Mouse (Mus musculus) left cerebral cortex, postnatal 4 days (tissue): Measurements from ENCODE around the gene Muc1. TPM values are rescaled to one million over a fixed set of nuclear protein-coding genes. Genes with fewer than 3 reads are reported as not detected.

ENCODE experiments used
- DNase-seq: peaks from one replicate; pipeline ENCODE4 v3.0.0-alpha.2; 2022
- intact Hi-C: fragments of 180-260 bp; cut with DNase I; formaldehyde crosslinking; loops from one replicate; pipeline ENCODE4 v1.15.1; 2025
- total RNA-seq, 2 experiments: library from RNA; stranded (reverse); gene quantifications; 2 replicates each; pipeline ENCODE4 v1.2.3; 2021

The Muc1 gene
- total RNA-seq, 2 experiments from 2014 or later = 1.0 to 2.0 TPM

DNA sequence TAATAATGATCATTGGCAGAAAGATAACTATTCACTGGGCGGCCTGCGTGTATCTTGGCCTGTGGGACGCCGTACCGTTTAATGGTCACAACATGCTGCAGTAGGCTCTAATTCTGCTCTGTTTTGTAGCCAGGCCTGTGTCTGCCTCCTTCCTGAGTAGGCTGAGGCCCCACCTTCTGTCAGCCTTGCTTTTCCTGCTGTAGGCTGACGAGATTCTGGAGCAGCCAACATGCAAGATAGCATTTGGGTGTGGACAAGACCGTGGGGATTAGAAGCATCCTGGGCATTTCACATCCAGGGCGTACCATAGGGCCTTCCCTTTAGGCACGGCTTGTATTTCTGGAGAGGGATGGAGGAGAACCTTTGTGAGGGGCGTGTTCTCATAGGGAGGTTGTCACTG, 33.6 kb downstream of the Muc1 start:
- intact Hi-C loops = no loop called here
- DNase-seq = no peak

- DNase-seq = peak; percentile 72
- intact Hi-C loops = no loop called here
Measured at GRCm38 (mm10) chr3:89266439-89266893, 37.6 kb downstream of the Muc1 start.

GRCm38 (mm10) chr3:89268916-89269315, 40.1 kb downstream of the Muc1 start:
- DNase-seq = no peak
- intact Hi-C loops = no loop called here

- peak; percentile 86 for DNase-seq
- intact Hi-C loops = no loop called here
Measured at GRCm38 (mm10) chr3:89270051-89270755, 41.3 kb downstream of the Muc1 start, which contains the start of gene Slc50a1. TSS of gene Slc50a1 (minus strand) at chr3:89270570.

DNA sequence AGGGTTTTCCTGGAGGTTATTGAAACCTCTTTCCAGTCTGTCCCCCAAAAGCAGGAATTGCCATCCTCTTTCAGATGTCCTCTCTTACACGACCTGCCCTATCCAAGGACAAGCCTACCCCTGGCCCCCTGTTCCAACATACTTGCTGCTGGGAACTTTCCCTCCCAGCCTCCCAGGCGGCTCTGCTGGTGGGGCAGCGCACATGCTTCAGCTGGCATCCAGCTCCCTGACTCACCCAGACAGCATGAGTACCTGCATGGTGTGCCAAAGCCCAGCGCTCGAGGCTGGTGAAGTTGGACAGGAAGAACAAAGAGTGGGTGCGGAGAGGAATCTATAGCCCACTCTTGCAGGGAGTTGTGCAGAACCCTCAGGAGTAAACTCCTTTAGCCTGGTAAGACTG, 42.0 kb downstream of the Muc1 start:
- intact Hi-C loops = no loop called here
- peak; percentile 53 for DNase-seq

DNA sequence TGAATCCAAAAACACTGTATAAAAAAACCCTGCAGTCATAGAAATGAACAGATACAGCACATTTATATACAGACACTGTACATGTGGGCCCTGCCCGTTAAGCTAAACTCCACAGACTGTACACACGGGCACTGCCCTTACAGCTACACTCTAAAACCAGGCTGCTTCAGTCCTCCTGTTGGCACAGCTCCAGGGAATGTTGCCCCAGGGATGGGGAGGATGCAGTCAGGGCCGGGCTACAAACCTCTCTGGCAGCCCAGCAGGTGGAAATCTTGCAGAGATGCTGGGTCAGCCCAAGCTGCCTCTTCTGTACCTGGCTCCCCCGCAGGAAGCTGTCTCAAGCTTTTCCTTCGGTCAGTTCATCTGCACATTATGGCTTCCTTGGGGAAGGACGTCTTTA, 42.9 kb downstream of the Muc1 start:
- peak; percentile 47 for DNase-seq
- intact Hi-C loops = no loop called here

DNA sequence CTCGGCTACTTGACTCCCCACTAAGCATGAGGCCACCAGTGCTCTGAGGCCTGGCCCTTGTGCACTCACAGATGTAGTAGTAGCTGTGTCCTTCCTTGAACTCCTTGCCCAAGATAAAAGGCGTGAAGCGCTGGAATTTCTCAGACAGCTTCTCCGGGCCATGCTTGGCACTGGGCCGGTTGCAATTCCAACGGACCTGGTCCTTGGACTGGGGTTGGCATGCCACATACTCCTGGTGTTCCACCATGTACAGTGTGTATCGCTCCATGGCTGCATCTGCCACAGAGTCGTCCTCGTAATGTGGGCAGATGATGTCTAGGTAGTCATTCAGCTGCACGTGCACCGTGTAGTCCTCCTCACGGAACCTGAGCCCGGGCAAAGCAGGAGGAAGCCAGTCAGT, 47.2 kb downstream of the Muc1 start:
- no peak for DNase-seq
- intact Hi-C loops = no loop called here

DNA sequence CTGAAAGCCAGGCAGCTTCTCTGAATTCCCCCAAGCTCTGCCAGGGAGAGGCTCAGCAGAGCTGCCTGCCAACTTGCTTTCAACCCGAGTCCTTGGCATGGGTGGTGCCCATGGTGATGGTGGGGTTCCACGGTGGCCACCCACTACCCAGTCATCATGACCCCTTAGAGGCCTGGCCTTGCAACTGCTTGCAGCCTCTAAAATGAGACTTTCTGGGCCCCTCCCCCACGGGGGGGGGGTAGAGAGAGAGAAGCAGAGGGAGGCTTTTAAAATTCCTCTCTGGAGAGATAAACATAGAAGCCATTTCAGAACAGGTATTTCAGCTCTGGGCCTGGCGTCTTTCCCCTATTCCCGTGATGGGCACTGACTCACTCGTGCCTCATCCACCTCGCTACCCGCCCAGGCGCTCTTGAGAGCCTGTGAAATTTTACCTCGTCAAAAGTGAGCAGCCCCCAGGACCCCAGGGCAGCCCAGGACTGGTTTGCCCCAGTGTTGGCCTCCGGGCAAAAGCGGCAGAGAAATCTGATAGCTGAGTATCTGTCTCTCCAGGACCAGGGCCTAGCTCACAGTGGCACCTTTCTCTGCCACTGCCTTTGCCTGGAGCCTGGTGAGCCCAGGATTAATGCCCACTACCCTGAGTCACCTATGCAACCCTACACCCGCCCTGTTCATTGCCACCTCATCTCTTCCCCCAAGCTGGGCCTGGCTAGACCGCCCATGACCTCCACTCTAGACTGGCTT, 48.6 kb downstream of the Muc1 start:
- intact Hi-C loops = no loop called here
- DNase-seq = no peak

GRCm38 (mm10) chr3:89278107-89278506, 49.2 kb downstream of the Muc1 start:
- intact Hi-C loops = no loop called here
- no peak for DNase-seq

- intact Hi-C loops = no loop called here
- DNase-seq = no peak
Measured at GRCm38 (mm10) chr3:89278643-89279042, 49.8 kb downstream of the Muc1 start.

DNA sequence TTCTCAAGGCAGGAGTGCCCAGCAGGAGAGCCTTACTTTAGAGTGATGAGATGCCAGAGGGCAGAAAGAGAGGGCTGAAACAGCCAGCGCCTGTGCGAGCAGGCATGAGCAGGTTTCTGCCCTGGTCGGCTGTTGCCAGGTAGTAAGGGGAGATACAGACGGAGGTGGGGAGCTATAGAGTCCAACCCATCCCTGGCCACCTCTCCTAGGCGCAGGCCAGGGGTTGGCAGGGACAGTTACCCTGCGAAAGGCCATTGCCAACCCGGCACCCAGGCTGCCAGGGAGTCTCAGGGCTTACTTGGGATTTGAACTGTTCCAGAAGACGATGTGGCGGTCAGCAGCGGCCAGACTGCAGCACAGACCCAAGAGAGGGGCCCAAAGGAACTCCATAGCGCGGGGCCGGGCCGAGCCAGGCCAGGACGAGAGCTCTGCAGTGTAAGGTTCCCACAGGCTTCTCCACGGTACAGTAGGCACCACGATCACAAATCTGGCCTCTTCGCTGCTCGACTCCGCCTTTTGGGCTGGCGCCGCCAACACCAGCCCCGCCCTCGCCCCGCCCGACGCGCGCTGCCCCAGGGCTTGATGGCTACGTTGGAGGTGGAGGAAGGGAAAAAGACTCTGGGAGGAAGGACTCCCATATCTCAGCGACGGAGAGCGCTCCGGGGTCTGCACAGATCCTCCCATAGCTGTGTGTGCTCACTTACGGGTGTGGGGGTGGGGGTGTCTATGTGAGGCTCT, 50.5 kb downstream of the Muc1 start:
- DNase-seq = peak; percentile 84
- intact Hi-C loops = no loop called here

DNA sequence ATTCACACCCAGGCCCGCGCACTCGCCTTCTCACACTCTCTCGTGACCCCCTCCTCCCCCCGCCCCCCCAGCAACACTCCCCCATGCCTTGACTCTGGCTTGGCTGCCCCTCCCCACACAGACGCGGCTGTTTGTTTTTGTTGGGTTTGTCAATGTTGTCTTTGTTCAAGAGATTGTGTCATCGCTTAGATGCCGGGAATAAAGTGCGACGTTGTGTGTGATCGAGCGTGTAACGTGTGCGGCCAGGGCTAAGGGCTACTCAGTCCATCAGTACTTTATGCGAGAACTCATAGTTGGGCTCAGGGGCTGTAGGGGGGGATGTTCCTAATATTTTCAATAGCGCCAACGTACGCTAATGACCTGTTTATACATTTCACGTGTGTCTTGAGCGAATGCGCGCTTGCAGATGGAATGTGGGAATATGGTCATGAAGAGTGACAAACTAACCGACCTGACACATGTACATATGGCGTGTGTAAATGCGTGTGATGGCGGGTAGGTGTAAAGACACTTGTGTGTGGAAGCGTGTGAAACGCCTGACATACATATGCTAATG, 51.3 kb downstream of the Muc1 start:
- intact Hi-C loops = loop anchor here (5.0 kb wide), 1 partner anchor 33 kb away; the partner anchor contains the start of genes Krtcap2 and Trim46
- no peak for DNase-seq

DNA sequence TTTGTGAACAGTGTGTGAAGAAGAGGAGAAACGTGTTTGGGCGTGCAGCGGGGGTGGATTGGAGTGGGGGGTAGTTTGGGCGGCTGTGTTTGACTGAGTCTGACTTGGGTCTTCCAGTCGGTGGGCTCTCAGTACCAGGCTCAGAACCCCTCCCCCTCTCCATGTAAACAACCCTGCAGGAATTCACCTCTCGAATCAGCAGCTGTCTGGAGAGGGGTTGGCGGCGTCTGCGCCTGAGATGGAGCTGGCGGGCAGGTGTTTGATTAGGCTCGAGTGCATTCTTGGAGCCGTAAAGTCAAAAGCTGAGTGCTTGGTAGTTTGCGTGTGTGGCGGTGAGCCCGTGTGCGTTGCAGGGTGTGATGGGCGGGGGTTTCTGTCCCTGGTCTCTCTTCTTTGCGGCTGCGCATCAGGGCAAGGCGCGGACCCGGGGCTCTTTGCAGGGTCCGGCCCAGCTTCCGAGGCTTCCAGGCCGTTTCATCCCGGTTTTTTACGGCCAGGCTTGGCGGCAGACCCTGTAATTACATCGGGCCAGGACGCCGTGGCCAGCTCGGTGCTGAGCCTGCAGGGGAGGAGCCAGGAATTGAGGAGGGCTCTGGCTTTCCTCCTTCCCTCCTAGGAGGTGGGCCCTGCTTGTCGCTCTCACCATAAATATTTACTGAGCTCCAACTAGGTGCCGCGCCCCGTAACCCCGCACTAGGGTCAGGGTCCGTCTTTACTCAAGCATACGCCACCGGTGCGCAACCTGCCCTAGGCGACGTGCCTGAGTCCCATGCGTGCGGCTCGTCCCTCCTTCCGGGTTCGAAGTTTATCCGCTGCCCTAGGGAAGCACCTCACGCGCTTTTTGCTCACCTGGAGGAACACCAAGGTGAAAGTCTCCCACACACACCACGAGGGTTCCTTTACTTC, 52.0 kb downstream of the Muc1 start, which contains the start of gene Efna1:
Gene Efna1 (minus strand): TSS at position 537 of the 906 bp plus-strand sequence.
- intact Hi-C loops = loop anchor here (5.0 kb wide), 1 partner anchor 34 kb away; the partner anchor contains the start of genes Krtcap2 and Trim46
- DNase-seq = peak; percentile 55

- peak; percentile 86 for DNase-seq
- intact Hi-C loops = loop anchor here (5.0 kb wide), 1 partner anchor 34 kb away; the partner anchor contains the start of genes Krtcap2 and Trim46
Measured at GRCm38 (mm10) chr3:89281579-89282290, 52.9 kb downstream of the Muc1 start.

- intact Hi-C loops = loop anchor here (5.0 kb wide), 1 partner anchor 35 kb away; the partner anchor contains the start of genes Krtcap2 and Trim46
- DNase-seq = no peak
Measured at GRCm38 (mm10) chr3:89282291-89282643, 53.4 kb downstream of the Muc1 start.
